Mouse (Mus musculus) forebrain, embryonic 13.5 days (tissue): ENCODE results near the gene Mapre1. TPM values are rescaled to one million over a fixed set of nuclear protein-coding genes. Genes with fewer than 3 reads are reported as not detected.
"Not testable (repeated sequence)": the region's sequence is repeated elsewhere in the genome, so short reads cannot be mapped to it uniquely, and the experiment has no call there.

Experiments
- ATAC-seq: fragments of 200-750 bp; cut with Nextera tagmentation; 2 replicates; pipeline ENCODE4 v1.8.0; 2017
- H3K27ac ChIP-seq: fragments of 300-500 bp; sonication (generic); 2 replicates; pipeline ENCODE4 v1.5.1; 2015; ENCODE audit warnings: inconsistent platforms, mild to moderate bottlenecking, moderate library complexity
- H3K27me3 ChIP-seq: fragments of 300-500 bp; sonication (generic); 2 replicates; pipeline ENCODE4 v1.6.1; 2015; ENCODE audit warnings: mild to moderate bottlenecking, inconsistent platforms
- H3K36me3 ChIP-seq: fragments of 300-500 bp; sonication (generic); 2 replicates; pipeline ENCODE4 v1.6.1; 2015; ENCODE audit warnings: mild to moderate bottlenecking, inconsistent platforms; ENCODE audit not compliant: poor library complexity, severe bottlenecking
- H3K4me1 ChIP-seq: fragments of 300-500 bp; sonication (generic); 2 replicates; pipeline ENCODE4 v1.6.1; 2015; ENCODE audit warnings: inconsistent platforms
- H3K4me2 ChIP-seq: fragments of 300-500 bp; sonication (generic); 2 replicates; pipeline ENCODE4 v1.6.1; 2015; ENCODE audit warnings: inconsistent platforms, mild to moderate bottlenecking, moderate library complexity
- H3K4me3 ChIP-seq: fragments of 300-500 bp; sonication (generic); 2 replicates; pipeline ENCODE4 v1.5.1; 2015; ENCODE audit warnings: mild to moderate bottlenecking, inconsistent platforms
- H3K9ac ChIP-seq: fragments of 300-500 bp; sonication (generic); 2 replicates; pipeline ENCODE4 v1.6.1; 2015; ENCODE audit warnings: mild to moderate bottlenecking, inconsistent platforms
- H3K9me3 ChIP-seq: fragments of 300-500 bp; sonication (generic); replicated peaks from 2 replicates; pipeline ENCODE4 v1.6.1; 2016; ENCODE audit warnings: inconsistent platforms
- WGBS: fragments of 180-500 bp; shearing (Covaris S2); methylation state at CpG from one replicate; pipeline ENCODE4 v1.1.7; 2015; 5-methylcytosine and 5-hydroxymethylcytosine counted together
- polyA plus RNA-seq: library from polyadenylated mRNA; unstranded; fragments of >200 nt; fragmentation: Nextera tagmentation; extraction: Ambion mirVana; gene quantifications from 2 replicates; pipeline ENCODE4 v1.2.1, GENCODE M21; 2015

Gene Mapre1
- polyA plus RNA-seq, 1 experiment from 2014 or later: 392 TPM

DNA sequence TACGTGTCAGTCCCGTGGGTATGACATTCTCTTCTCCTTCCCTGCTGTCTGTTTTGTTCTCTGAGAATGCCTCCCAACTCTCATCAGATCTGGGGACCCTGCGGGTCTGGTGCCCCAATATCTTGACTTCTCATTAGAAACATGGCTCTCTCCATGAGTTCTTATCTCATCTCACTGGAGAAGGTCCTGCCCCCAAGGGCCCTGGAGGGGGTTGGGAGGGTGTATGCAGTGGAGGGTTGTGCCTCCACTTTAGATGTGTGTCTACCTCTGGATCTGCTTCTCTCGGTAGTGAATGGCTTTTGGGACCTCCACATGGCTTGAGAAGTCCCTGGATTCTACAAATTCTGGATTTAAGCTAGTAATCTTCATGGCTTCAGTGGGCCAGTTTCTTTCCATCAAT lies 40.1 kb downstream of the Mapre1 start:
- Histone ChIP-seq H3K4me2 (no peak overlapping the region), H3K4me3 (no peak overlapping the region), H3K27ac (no peak overlapping the region), H3K27me3 (no peaks in the 10 kb centered on the region), H3K9me3 (no peaks in the 10 kb centered on the region), H3K4me1 (peaks cover 10% of the 10 kb centered on the region), H3K9ac (no peak overlapping the region), H3K36me3 (no peaks in the 10 kb centered on the region; the same call in 1 of the 2 replicates)
- 85% methylated on average over 4 of the region's 4 CpGs for WGBS
- no peak for ATAC-seq

DNA sequence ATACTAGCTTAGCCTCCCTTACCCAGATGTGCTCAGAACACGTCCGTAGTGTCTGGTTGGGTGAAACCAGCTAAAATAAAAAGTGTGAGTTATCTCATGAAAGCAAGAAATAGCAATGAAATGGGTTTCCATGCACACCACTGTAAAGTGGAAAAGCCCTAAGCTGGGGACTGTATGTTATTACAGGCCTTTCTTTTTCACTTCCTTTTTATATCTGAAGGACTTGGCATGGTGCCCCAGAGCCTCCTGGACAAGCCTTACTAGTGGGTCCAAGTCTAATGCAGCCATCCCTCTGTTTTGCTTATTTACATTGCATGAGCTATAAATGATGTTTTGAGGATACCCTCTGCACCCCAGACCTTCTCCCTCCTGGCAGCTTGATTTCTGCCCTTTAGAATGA lies 43.6 kb downstream of the Mapre1 start:
- no peak overlapping the region for H3K9ac ChIP-seq
- no peaks in the 10 kb centered on the region for H3K36me3 ChIP-seq
- H3K4me1 ChIP-seq: no peaks in the 10 kb centered on the region
- H3K27me3 ChIP-seq: no peaks in the 10 kb centered on the region
- H3K9me3 ChIP-seq: no peaks in the 10 kb centered on the region
- H3K4me3 ChIP-seq: no peak overlapping the region
- ATAC-seq: no peak
- H3K4me2 ChIP-seq: no peak overlapping the region
- WGBS: 95% methylated on average over 2 of the region's 2 CpGs
- no peak overlapping the region for H3K27ac ChIP-seq

DNA sequence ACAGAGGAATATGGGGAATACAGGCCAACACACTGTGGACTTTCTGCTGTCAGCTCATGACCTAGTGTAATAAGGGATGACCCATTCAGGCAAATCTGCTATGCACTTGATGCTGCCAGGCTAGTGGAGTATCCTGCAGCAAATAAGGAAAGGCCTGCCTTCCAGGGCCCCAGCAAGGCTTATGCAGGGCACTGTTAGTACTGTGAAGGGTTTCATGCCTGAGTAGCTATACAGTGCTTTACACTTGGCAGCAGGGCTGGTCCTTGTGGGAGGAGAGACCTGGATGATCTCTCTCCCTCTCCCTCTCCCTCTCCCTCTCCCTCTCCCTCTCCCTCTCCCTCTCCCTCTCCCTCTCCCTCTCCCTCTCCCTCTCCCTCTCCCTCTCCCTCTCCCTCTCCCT lies 52.3 kb downstream of the Mapre1 start:
- H3K9me3 ChIP-seq: no peaks in the 10 kb centered on the region
- no peak overlapping the region for H3K4me3 ChIP-seq
- H3K36me3 ChIP-seq: no peaks in the 10 kb centered on the region
- no peak overlapping the region for H3K9ac ChIP-seq
- H3K27ac ChIP-seq: no peak overlapping the region
- ATAC-seq: no peak
- no peaks in the 10 kb centered on the region for H3K4me1 ChIP-seq
- no peaks in the 10 kb centered on the region for H3K27me3 ChIP-seq
- no peak overlapping the region for H3K4me2 ChIP-seq

DNA sequence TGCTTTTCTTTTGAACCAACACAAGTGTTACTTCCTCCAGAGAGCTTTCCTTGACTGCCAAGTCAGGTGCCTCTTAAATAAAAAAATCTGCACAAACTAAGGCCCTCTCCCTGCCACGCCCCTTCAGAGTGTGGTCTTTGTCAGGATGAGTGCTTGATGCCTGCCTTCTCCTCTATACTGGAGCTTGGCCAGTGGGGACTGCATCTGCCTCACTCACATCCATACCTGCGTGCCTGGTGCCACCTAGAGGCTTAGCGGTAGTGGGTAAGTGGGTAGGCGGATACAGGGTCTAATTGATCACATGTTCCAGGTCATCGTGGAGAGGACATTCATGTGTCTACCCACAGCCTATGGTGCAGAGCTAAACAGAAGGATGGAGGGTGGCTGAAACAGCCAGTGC lies 54.0 kb downstream of the Mapre1 start:
- H3K4me1 ChIP-seq: no peaks in the 10 kb centered on the region
- no peaks in the 10 kb centered on the region for H3K27me3 ChIP-seq
- H3K4me2 ChIP-seq: no peak overlapping the region
- H3K9ac ChIP-seq: no peak overlapping the region
- no peaks in the 10 kb centered on the region for H3K9me3 ChIP-seq
- 58% methylated on average over 5 of the region's 5 CpGs for WGBS
- ATAC-seq: no peak
- no peaks in the 10 kb centered on the region for H3K36me3 ChIP-seq
- no peak overlapping the region for H3K4me3 ChIP-seq
- H3K27ac ChIP-seq: no peak overlapping the region

DNA sequence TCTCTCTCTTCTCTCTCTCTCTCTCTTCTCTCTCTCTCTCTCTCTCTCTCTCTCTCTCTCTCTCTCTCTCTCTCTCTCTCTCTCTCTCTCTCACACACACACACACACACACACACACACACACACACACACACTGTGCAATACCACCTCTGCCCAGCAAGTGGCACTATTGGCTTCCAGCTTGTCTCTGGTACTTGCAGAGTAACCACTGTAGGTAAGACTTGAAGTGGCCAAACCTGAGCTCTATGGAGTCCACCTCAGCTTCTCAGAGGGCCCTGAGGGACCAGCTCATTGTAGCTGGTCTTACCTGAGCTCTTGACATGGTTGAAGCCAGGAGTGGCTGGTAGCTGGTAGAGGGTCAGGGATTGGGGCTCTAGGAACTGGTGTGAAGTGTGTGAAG lies 66.4 kb downstream of the Mapre1 start:
- not testable (repeated sequence) for ATAC-seq, H3K9ac ChIP-seq, H3K9me3 ChIP-seq, H3K4me2 ChIP-seq, H3K36me3 ChIP-seq, H3K27ac ChIP-seq, H3K4me3 ChIP-seq, H3K27me3 ChIP-seq, H3K4me1 ChIP-seq

GRCm38 (mm10) chr2:153808146-153808545 lies 67.1 kb downstream of the Mapre1 start:
- Histone ChIP-seq H3K4me3 (no peak overlapping the region), H3K4me2 (no peak overlapping the region), H3K9me3 (no peaks in the 10 kb centered on the region), H3K4me1 (no peaks in the 10 kb centered on the region), H3K27me3 (no peaks in the 10 kb centered on the region), H3K36me3 (no peaks in the 10 kb centered on the region), H3K9ac (no peak overlapping the region), H3K27ac (no peak overlapping the region)
- 84% methylated on average over 8 of the region's 8 CpGs for WGBS
- ATAC-seq: no peak

GRCm38 (mm10) chr2:153808841-153809240 lies 67.8 kb downstream of the Mapre1 start:
- Histone ChIP-seq H3K27me3 (no peaks in the 10 kb centered on the region), H3K9ac (no peak overlapping the region), H3K4me2 (no peak overlapping the region), H3K4me3 (no peak overlapping the region), H3K27ac (no peak overlapping the region), H3K4me1 (no peaks in the 10 kb centered on the region), H3K9me3 (no peaks in the 10 kb centered on the region), H3K36me3 (no peaks in the 10 kb centered on the region)
- ATAC-seq: no peak
- WGBS: 86% methylated on average over 6 of the region's 6 CpGs

GRCm38 (mm10) chr2:153809921-153810320 lies 68.8 kb downstream of the Mapre1 start:
- no peak for ATAC-seq
- no peaks in the 10 kb centered on the region for H3K4me1 ChIP-seq
- no peak overlapping the region for H3K27ac ChIP-seq
- no peak overlapping the region for H3K9ac ChIP-seq
- H3K4me2 ChIP-seq: no peak overlapping the region
- no peaks in the 10 kb centered on the region for H3K9me3 ChIP-seq
- WGBS: 74% methylated on average over 3 of the region's 3 CpGs
- no peaks in the 10 kb centered on the region for H3K36me3 ChIP-seq
- H3K4me3 ChIP-seq: no peak overlapping the region
- H3K27me3 ChIP-seq: no peaks in the 10 kb centered on the region

DNA sequence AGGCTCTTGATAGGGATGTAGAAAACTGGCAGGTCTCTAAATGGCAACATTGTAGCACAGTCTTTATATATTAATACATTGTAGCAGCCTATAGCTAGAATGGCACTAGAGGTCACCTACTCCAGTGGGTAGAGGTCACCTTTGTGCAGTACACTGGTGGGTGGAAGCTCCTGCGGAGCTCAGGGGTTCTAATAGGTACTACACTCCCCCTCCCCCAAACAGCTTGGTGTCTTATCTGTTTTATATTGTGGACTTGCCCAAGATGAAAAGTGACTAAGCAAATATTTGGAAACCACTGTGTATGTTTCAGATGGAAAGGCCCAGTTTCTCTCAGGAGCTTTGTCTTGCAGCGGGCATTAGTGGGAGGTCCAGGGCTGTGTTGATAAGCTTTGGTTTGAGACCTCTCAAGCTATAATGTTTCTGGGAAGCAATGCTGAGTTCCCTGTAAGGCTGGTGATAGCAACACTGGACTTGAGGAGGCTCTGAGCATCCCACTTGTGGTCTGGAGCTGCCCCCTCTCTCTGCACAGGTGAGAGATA lies 81.0 kb downstream of the Mapre1 start:
- no peaks in the 10 kb centered on the region for H3K36me3 ChIP-seq
- H3K4me2 ChIP-seq: no peak overlapping the region
- no peak for ATAC-seq
- H3K4me3 ChIP-seq: no peak overlapping the region
- no peaks in the 10 kb centered on the region for H3K9me3 ChIP-seq
- no peak overlapping the region for H3K27ac ChIP-seq
- peaks cover 8% of the 10 kb centered on the region; the same call in 1 of the 2 replicates for H3K4me1 ChIP-seq
- H3K27me3 ChIP-seq: no peaks in the 10 kb centered on the region
- 95% methylated on average over 2 of the region's 2 CpGs for WGBS
- no peak overlapping the region for H3K9ac ChIP-seq

Other genes starting within 250 kb of the Mapre1 start
- gene 4930404H24Rik, start 248.5 kb upstream of the Mapre1 start, polyA plus RNA-seq: not detected in 2 replicates
- gene Nol4l, start 211.3 kb upstream of the Mapre1 start, polyA plus RNA-seq: 32.1 and 36.7 TPM in 2 replicates
- 80.2 and 81.1 TPM in 2 replicates for gene Commd7, start 108.5 kb upstream of the Mapre1 start, polyA plus RNA-seq
- 4.1 and 4.8 TPM in 2 replicates for gene Dnmt3b, start 91.8 kb upstream of the Mapre1 start, polyA plus RNA-seq
- 0.09 TPM in 1 of 2 replicates, not detected in the other for gene Dnmt3c, start 44.6 kb upstream of the Mapre1 start, polyA plus RNA-seq
- 0.06 and 0.09 TPM in 2 replicates for gene Efcab8, start 38.7 kb downstream of the Mapre1 start, polyA plus RNA-seq
- gene Sun5, start 129.8 kb downstream of the Mapre1 start, polyA plus RNA-seq: not detected in 2 replicates
- gene Bpifb2, start 133.8 kb downstream of the Mapre1 start, polyA plus RNA-seq: not detected in 2 replicates
- not detected in 2 replicates for gene Bpifb6, start 159.1 kb downstream of the Mapre1 start, polyA plus RNA-seq
- gene Bpifb3, start 177.0 kb downstream of the Mapre1 start, polyA plus RNA-seq: not detected in 2 replicates
- not detected in 2 replicates for gene Bpifb4, start 196.9 kb downstream of the Mapre1 start, polyA plus RNA-seq
- not detected in 2 replicates for gene Bpifa6, start 233.7 kb downstream of the Mapre1 start, polyA plus RNA-seq